Mouse (Mus musculus) MEL (cell line): ENCODE measurements around the gene Dkk3.

Experiments
- BHLHE40 ChIP-seq: IDR thresholded peaks from 2 replicates; pipeline ENCODE4 v1.6.1; 2012; ENCODE audit warnings: low read depth, mild to moderate bottlenecking, inconsistent platforms, low read length, improper control_type of control experiment, borderline replicate concordance
- CTCF ChIP-seq, 3 experiments: IDR thresholded peaks in 2 of 3; conservative IDR thresholded peaks in 1 of 3; 2 replicates each; pipeline ENCODE4 v1.5.1; 2011 to 2012; ENCODE audit warnings: low read length in 3 of 3, low read depth in 2 of 3, mild to moderate bottlenecking in 2 of 3, improper control_type of control experiment in 1 of 3, inconsistent platforms in 1 of 3, mixed read lengths in 1 of 3, moderate library complexity in 1 of 3; ENCODE audit not compliant: control insufficient read depth in 1 of 3, insufficient read depth in 1 of 3, poor library complexity in 1 of 3, severe bottlenecking in 1 of 3
- E2F4 ChIP-seq: IDR thresholded peaks from 2 replicates; pipeline ENCODE4 v1.6.1; 2011; ENCODE audit warnings: low read depth, low read length, improper control_type of control experiment, borderline replicate concordance
- EP300 ChIP-seq, 2 experiments: IDR thresholded peaks; 2 replicates each; pipeline ENCODE4 v1.6.1; 2011; ENCODE audit warnings: improper control_type of control experiment in 2 of 2, low read length in 2 of 2, low read depth in 1 of 2, mild to moderate bottlenecking in 1 of 2
- GABPA ChIP-seq: IDR thresholded peaks from 2 replicates; pipeline ENCODE4 v1.6.1; 2012; ENCODE audit warnings: low read depth, mild to moderate bottlenecking, inconsistent platforms, low read length, improper control_type of control experiment, moderate library complexity
- JUND ChIP-seq: IDR thresholded peaks from 2 replicates; pipeline ENCODE4 v1.6.1; 2011; ENCODE audit warnings: low read depth, mild to moderate bottlenecking, improper control_type of control experiment, low read length
- MAFK ChIP-seq: IDR thresholded peaks from 2 replicates; pipeline ENCODE4 v1.6.1; 2011; ENCODE audit warnings: low read depth, mild to moderate bottlenecking, low read length, improper control_type of control experiment, borderline replicate concordance
- MYB ChIP-seq: IDR thresholded peaks from 2 replicates; pipeline ENCODE4 v1.6.1; 2011; ENCODE audit warnings: mild to moderate bottlenecking, low read depth, low read length, improper control_type of control experiment
- MYC ChIP-seq: IDR thresholded peaks from 2 replicates; pipeline ENCODE4 v1.6.1; 2011; ENCODE audit warnings: low read depth, mild to moderate bottlenecking, low read length, improper control_type of control experiment, moderate library complexity
- POLR2A ChIP-seq, 2 experiments: IDR thresholded peaks; 2 replicates each; pipeline ENCODE4 v1.6.1; 2011 to 2012; ENCODE audit warnings: low read length in 2 of 2, mild to moderate bottlenecking in 2 of 2, control low read depth in 1 of 2, improper control_type of control experiment in 1 of 2, low read depth in 1 of 2, moderate library complexity in 1 of 2; ENCODE audit not compliant: control insufficient read depth in 1 of 2, insufficient read depth in 1 of 2, poor library complexity in 1 of 2
- TBP ChIP-seq: IDR thresholded peaks from 2 replicates; pipeline ENCODE4 v1.8.0; 2011; ENCODE audit warnings: low read depth, low read length, improper control_type of control experiment
- TCF12 ChIP-seq: IDR thresholded peaks from 2 replicates; pipeline ENCODE4 v1.6.1; 2014; ENCODE audit warnings: low read depth, mild to moderate bottlenecking, inconsistent platforms, low read length, improper control_type of control experiment, moderate library complexity
- ZKSCAN1 ChIP-seq: IDR thresholded peaks from 2 replicates; pipeline ENCODE4 v1.6.1; 2012; ENCODE audit warnings: low read depth, mild to moderate bottlenecking, inconsistent platforms, low read length, improper control_type of control experiment, moderate library complexity

DNA sequence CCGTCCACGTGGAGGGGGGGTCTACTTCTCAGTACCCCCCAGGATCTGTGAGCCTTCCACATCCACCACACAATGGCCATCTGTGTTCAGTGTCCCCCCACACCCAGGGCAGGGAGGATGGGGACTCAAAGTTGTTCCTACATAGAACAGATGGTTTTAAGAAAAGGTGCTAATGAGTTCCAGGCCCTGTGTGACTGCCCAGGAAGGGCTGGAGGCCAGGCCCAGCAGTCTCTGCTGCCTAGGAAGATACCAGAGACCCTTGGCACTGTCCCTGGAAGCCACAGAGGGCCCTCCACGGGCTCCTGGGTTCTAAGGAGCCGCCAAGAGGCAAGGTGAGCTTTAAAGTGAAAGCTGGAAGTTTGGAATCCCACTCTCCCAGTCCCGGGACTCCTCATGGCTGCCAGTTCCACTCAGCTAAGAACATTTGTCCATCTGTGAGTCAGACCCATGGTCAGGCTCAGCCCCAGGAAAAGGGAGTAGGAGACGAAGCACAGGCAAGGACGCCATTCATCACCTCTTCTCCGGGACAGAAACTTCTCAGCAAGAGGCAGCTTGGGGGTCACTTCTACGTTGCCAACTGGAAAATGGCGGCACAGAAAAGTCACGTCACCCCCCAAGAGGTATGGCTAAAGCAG is 36.9 kb downstream of the Dkk3 start:
- no peak for TF ChIP-seq ZKSCAN1
- no peak for TF ChIP-seq TBP
- no peak for TF ChIP-seq MAFK
- no peak for TF ChIP-seq CTCF (IDR thresholded peaks at IDR 0.05 in 2 of 3, conservative IDR thresholded peaks at IDR 0.05 in 1 of 3; ENCODE audit: control insufficient read depth in 1 of 3, insufficient read depth in 1 of 3, low read depth in 2 of 3, low read length in 3 of 3, poor library complexity in 1 of 3, severe bottlenecking in 1 of 3)
- TF ChIP-seq POLR2A (IDR thresholded peaks at IDR 0.05; ENCODE audit: control insufficient read depth in 1 of 2, insufficient read depth in 1 of 2, low read depth in 1 of 2, low read length in 2 of 2, poor library complexity in 1 of 2) = no peak
- TF ChIP-seq JUND = no peak
- no peak for TF ChIP-seq E2F4
- no peak for TF ChIP-seq MYB
- TF ChIP-seq EP300 (IDR thresholded peaks at IDR 0.05; ENCODE audit: low read depth in 1 of 2, low read length in 2 of 2) = no peak
- no peak for TF ChIP-seq BHLHE40
- no peak for TF ChIP-seq TCF12
- TF ChIP-seq MYC = no peak
- TF ChIP-seq GABPA = no peak
